Mouse (Mus musculus) limb, embryonic 10.5 days (tissue): ENCODE measurements at regions not wholly inside any gene's neighbourhood (a gene's known extent, or its start where the extent isn't known, plus 50 kb on each side); places are given as distances from the start of the nearest gene placed in this dataset.

ENCODE experiments used
- DNase-seq: peaks from one replicate; pipeline ENCODE4 v3.0.0-alpha.2; 2017; ENCODE audit warnings: low spot score
- H3K27ac ChIP-seq: fragments of 300-500 bp; sonication (generic); 2 replicates; pipeline ENCODE4 v1.5.1; 2016; ENCODE audit warnings: mild to moderate bottlenecking
- H3K27me3 ChIP-seq: fragments of 300-500 bp; sonication (generic); 2 replicates; pipeline ENCODE4 v1.6.1; 2016; ENCODE audit warnings: low read depth, mild to moderate bottlenecking; ENCODE audit not compliant: poor library complexity, severe bottlenecking
- H3K36me3 ChIP-seq: fragments of 300-500 bp; sonication (generic); 2 replicates; pipeline ENCODE4 v1.6.1; 2016; ENCODE audit warnings: mild to moderate bottlenecking, moderate library complexity
- H3K4me1 ChIP-seq: fragments of 300-500 bp; sonication (generic); 2 replicates; pipeline ENCODE4 v1.6.1; 2016
- H3K4me3 ChIP-seq: fragments of 300-500 bp; sonication (generic); 2 replicates; pipeline ENCODE4 v1.5.1; 2016; ENCODE audit warnings: mild to moderate bottlenecking, moderate library complexity
- H3K9me3 ChIP-seq: fragments of 300-500 bp; sonication (generic); replicated peaks from 2 replicates; pipeline ENCODE4 v1.6.1; 2016; ENCODE audit warnings: mild to moderate bottlenecking
- WGBS: fragments of 180-500 bp; shearing (Covaris S2); methylation state at CpG from one replicate; pipeline ENCODE4 v1.1.7; 2016; 5-methylcytosine and 5-hydroxymethylcytosine counted together

DNA sequence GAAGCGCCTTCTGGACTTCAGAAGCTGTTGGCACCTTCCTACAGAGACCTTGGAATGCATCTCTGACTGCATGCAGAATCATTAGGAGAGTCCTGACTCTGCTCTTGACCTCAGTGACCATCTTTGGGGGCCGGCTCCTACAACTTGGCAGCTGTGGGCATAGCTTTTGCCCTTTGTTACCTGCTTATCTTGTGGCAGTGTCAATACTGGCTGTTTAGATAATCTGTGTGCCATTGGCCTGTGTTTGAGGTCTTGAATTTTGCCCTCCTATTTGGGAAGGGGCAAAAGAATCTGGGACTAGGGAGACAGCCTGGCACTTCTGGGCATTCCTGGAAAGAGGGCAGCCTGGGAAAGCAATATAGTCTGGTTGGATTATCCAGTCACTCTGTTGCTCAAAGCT lies 137.8 kb upstream of the Gli2 start:
- no peak overlapping the region for H3K4me3 ChIP-seq
- no peak for DNase-seq
- H3K9me3 ChIP-seq = no peaks in the 10 kb centered on the region
- H3K27me3 ChIP-seq = peaks cover 42% of the 10 kb centered on the region
- H3K36me3 ChIP-seq = no peaks in the 10 kb centered on the region
- peaks cover 8% of the 10 kb centered on the region for H3K4me1 ChIP-seq
- WGBS = 78% methylated on average over 2 of the region's 2 CpGs
- no peak overlapping the region for H3K27ac ChIP-seq

DNA sequence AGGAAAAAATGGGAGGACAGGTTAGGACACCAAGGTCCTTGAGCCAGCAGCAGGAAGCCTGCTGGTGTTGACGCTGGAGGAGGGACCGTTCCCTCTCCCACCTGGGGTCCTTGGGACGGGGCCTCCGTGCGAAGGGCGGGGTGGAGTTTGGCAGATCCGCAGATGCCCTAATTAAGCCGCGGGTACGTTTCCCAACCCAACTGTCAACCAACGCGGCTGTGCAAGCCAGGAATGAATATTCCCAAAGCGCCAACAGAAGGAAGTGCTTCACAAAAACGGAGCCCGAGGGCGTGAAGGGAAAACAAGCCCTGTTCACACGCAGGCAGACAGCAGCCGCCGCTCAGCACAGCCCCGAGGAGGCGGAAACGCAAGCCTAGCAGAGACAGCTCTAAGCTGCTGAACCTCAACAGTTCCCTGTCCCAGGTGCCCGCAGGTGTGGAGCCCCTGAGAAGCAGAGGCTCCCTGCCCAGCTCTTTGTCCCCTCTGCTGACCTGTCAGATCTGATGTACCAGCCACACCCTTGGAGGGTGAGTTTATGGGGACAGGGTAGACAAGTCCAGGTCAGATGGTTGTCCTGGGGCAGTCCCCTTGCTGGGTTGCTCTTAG lies 136.1 kb upstream of the Gli2 start:
- peaks cover 8% of the 10 kb centered on the region for H3K4me1 ChIP-seq
- H3K36me3 ChIP-seq = no peaks in the 10 kb centered on the region
- peak overlapping the region; percentile 40 for H3K4me3 ChIP-seq
- 0 out of 2 replicates have a peak overlapping the region, but pooled peaks have one; percentile 21 for H3K27ac ChIP-seq
- H3K9me3 ChIP-seq = no peaks in the 10 kb centered on the region
- WGBS = 1% methylated on average over 23 of the region's 23 CpGs
- peak; percentile 40 for DNase-seq
- peaks cover 43% of the 10 kb centered on the region for H3K27me3 ChIP-seq

DNA sequence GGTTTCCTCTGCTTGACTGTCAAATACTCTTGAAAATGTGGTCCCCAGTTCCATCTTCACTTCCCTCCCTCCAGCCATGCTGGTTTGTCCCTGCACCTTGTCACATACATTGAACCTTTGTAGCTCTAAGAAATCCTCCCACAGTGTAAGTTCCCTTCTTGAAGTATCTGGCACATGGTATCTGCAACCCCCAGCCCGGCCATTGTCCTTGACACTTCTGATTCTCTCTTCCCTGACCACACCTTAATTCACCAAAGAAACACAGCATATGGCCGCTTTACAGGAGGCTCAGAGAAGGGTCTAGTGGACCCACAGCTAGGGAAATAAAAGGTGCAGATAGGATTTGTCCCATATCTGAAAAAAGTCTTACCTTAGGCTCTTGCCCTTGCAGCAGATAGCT lies 133.9 kb upstream of the Gli2 start:
- no peak overlapping the region for H3K4me3 ChIP-seq
- H3K36me3 ChIP-seq = no peaks in the 10 kb centered on the region
- peaks cover 12% of the 10 kb centered on the region for H3K4me1 ChIP-seq
- no peaks in the 10 kb centered on the region for H3K9me3 ChIP-seq
- no peak overlapping the region for H3K27ac ChIP-seq
- 76% methylated on average over 2 of the region's 2 CpGs for WGBS
- peaks cover 57% of the 10 kb centered on the region for H3K27me3 ChIP-seq
- DNase-seq = no peak

DNA sequence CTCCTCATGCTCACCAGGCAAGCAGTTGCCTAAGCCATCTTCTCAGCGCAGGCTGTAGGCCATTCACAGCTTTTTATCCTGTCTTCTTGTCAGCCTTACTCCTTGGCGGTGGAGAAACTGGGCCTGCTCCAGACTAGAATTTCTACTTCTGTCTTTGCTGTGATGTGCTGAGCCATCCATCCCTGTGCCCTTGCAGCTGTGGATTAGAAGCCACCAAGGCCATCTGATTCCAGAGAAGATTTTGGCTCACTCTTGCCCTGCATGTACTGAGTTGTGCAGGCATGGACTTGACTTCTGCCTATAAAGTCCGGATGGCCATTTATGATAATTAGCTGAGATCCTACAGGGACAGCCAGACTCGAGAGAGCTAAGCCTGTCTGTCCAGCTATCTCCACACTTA lies 133.4 kb upstream of the Gli2 start:
- Histone ChIP-seq H3K27ac (no peak overlapping the region), H3K27me3 (peaks cover 57% of the 10 kb centered on the region), H3K9me3 (no peaks in the 10 kb centered on the region), H3K4me3 (no peak overlapping the region), H3K4me1 (peaks cover 12% of the 10 kb centered on the region), H3K36me3 (no peaks in the 10 kb centered on the region)
- WGBS = 81% methylated on average over 4 of the region's 4 CpGs
- no peak for DNase-seq

DNA sequence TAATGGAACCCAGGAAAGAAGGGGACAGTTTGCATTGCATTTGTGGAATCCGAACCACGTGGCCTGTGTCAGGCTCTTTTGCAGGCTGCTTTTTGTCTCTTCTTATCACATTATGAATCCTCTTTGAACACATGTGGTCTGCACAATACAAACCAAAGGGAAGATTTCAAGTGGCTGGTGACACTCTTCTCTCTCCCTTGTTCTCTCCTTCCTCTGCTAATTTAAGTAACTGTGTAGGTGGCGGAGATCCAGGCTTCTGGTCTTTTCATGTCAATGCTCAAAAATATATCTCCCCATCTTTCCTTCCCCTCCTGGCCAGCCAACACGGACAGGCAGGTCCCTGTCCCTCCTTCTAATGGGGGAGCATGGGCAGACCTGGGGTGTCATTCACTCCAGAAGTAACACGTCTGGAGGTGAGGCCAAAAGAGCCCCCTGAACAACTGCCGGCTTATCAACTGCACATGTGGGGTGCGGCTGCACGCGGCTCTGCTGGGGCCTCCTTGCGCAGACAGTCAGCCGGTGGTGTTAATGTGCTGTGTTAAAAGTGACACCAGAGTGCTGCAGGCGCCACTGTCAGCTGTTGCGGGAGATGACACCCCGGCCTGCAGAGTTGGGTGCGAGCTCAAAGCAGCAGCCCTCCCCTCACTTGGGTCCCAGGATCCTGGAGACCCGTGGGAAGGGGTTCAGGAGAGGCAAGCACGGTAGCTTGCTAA lies 130.3 kb upstream of the Gli2 start:
- H3K36me3 ChIP-seq = no peaks in the 10 kb centered on the region
- DNase-seq = no peak
- 54% methylated on average over 17 of the region's 17 CpGs for WGBS
- no peak overlapping the region for H3K4me3 ChIP-seq
- no peaks in the 10 kb centered on the region for H3K9me3 ChIP-seq
- 0 out of 2 replicates have a peak, but pooled peaks cover 4% of the 10 kb centered on the region for H3K4me1 ChIP-seq
- 0 out of 2 replicates have a peak overlapping the region, but pooled peaks have one; percentile 36 for H3K27ac ChIP-seq
- H3K27me3 ChIP-seq = peaks cover 30% of the 10 kb centered on the region

DNA sequence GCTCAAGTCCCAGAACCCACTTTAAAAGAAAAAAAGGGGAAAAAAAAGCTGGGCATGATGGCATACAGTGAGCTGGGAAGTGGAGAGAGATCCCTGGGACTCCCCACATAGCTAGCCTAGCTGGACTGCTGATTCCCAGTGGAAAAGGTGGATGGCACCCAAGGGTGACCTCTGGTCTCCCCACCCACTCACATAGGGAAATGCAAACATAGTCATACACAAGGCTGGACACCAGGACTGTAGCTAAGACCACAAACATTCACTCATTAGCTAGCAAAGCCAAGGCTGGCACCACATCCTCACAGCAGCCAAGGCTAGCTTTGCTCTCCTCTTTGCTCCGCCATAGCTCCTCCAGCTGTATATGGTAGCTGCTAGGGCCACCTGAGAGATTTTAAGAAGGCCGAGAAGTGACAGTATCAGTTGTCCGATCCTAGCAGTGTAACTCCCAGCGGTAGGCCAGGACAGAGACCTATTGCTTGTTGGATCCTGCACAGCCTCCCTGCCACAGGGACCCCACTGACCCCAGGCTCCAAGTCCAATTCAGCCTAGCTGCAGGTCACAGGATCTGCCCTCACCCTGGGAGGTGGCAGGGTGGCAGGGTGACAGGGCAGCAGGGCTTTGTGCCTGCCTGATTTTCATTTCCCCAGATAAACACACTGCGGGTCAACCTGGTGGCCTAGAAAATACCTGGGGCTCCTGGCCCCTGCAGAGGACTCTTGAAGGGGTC lies 119.8 kb upstream of the Gli2 start:
- Histone ChIP-seq H3K4me3 (no peak overlapping the region), H3K27ac (no peak overlapping the region), H3K36me3 (no peaks in the 10 kb centered on the region), H3K27me3 (no peaks in the 10 kb centered on the region), H3K9me3 (no peaks in the 10 kb centered on the region), H3K4me1 (peaks cover 4% of the 10 kb centered on the region; the same call in 1 of the 2 replicates)
- WGBS = 82% methylated on average over 5 of the region's 5 CpGs
- DNase-seq = no peak

DNA sequence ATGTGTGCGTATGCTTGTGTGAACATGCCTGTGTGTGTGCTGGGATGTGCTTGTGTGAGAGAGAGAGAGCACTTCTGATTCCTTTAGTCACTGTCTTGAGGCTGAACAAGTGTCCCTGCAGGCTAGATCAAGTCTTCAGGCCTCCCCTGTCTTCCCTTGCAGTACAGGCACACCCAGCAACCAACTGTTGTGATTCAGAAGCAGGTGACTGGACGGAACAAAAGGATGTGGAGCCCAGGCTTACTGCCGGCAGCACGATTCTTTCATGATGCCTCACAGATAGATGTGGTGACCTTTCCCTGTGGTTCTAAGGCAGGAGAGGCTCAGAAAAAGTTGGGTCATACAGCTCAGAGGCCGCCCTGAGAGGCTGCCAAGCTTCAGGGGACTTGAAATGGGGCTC lies 114.0 kb upstream of the Gli2 start:
- DNase-seq = no peak
- 81% methylated on average over 5 of the region's 5 CpGs for WGBS

DNA sequence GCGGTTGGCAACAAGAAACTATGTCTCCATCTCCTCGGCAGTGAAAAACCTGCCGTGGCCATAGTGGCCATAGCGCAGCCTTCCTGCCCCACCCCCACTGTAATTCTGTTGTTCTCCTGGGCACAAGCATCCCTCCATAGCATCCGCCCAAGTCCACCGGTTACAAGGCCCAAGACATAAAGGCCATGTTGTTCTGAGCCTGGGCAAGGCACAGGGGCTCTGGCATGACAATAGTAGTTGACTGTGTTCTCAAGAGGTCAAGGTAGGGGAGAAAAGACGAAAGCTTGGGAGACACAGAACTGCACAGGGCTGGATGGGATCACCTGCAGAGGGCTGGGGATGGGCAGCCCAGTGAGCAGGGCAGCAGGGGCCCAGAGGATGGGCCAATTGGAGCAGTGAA lies 112.9 kb upstream of the Gli2 start:
- no peaks in the 10 kb centered on the region for H3K4me1 ChIP-seq
- WGBS = 92% methylated on average over 7 of the region's 7 CpGs

More for the DNA sequence above, 114.0 kb upstream of the Gli2 start:
- Histone ChIP-seq H3K4me1 (no peaks in the 10 kb centered on the region), H3K27ac (no peak overlapping the region), H3K36me3 (no peaks in the 10 kb centered on the region), H3K4me3 (no peak overlapping the region), H3K27me3 (no peaks in the 10 kb centered on the region), H3K9me3 (no peaks in the 10 kb centered on the region)

DNA sequence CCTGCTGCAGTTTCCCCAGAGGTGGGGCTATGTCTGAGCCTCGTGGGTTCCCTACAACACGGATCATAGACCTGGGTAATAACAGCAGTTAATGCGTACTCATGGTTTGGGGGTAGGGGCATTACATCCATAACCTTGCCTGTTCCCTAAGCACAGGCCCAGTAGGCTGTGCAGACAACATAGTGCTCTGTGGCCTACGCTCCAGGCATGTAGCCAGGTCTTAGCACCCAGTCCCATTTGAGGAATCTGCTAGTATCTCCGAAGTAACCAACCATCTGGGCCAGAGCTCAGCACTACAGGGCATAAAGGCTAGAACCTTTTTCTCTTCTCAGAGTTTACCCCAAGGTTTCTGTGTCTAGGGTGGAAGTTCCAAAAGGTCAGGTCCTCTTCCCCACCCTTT lies 111.4 kb upstream of the Gli2 start:
- no peaks in the 10 kb centered on the region for H3K36me3 ChIP-seq
- no peaks in the 10 kb centered on the region for H3K9me3 ChIP-seq
- 92% methylated on average over 5 of the region's 5 CpGs for WGBS
- DNase-seq = no peak
- H3K27ac ChIP-seq = no peak overlapping the region
- H3K27me3 ChIP-seq = no peaks in the 10 kb centered on the region
- no peak overlapping the region for H3K4me3 ChIP-seq
- H3K4me1 ChIP-seq = no peaks in the 10 kb centered on the region

More for the DNA sequence above, 112.9 kb upstream of the Gli2 start:
- Histone ChIP-seq H3K9me3 (no peaks in the 10 kb centered on the region), H3K27ac (no peak overlapping the region), H3K36me3 (no peaks in the 10 kb centered on the region), H3K27me3 (no peaks in the 10 kb centered on the region), H3K4me3 (no peak overlapping the region)
- DNase-seq = no peak

DNA sequence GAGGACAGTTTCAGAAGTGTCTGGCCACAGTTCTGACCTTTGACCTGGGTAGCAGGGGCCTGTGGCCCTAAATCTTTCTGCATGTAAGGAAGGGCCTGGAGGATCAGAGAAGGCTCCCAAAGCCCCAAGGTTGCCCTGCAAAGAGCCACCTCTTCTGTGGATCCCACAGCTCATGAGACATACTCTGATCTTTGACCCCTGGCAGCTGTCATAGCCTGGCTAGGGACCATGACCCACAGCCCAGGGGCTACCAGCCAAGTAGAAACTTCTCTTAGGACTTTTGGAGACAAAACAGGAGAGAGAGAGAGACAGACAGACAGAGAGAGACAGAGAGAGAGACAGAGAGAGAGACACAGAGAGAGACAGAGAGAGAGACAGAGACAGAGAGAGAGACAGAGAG lies 110.4 kb upstream of the Gli2 start:
- no peak for DNase-seq
- Histone ChIP-seq H3K27me3 (no peaks in the 10 kb centered on the region), H3K4me3 (no peak overlapping the region), H3K4me1 (no peaks in the 10 kb centered on the region), H3K9me3 (no peaks in the 10 kb centered on the region), H3K36me3 (no peaks in the 10 kb centered on the region), H3K27ac (no peak overlapping the region)

DNA sequence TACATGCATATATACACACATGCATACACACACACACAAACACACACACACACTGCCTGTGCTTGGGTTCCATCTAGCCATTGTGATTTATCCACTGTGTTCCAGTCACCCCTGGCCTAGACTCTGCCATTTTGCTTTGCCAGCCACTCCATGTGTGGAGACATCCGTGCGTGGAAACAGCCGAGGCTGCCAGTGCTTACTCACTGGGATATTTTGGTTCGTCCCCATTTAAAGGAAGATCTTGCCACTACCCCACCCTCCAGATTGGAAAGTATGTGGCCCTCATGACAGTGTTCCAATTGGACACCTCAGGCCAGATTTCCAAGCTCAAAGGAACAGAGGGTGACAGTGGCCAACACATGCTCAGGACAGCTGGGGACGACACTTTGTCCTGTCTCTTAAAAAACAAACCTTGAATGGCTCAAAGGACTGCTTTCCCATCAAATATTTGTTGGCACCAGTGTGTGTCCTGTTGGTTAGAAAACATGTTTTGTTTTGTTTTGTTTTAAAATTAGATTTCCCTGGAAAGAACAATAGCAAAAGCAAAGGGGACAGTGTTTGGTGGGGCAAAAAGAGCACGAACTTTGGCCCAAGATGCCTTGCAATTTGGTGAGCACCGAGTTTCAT lies 109.8 kb upstream of the Gli2 start:
- Histone ChIP-seq H3K4me3 (no peak overlapping the region), H3K4me1 (no peaks in the 10 kb centered on the region), H3K36me3 (no peaks in the 10 kb centered on the region), H3K9me3 (no peaks in the 10 kb centered on the region), H3K27me3 (no peaks in the 10 kb centered on the region), H3K27ac (no peak overlapping the region)
- no peak for DNase-seq
- WGBS = 84% methylated on average over 7 of the region's 7 CpGs

DNA sequence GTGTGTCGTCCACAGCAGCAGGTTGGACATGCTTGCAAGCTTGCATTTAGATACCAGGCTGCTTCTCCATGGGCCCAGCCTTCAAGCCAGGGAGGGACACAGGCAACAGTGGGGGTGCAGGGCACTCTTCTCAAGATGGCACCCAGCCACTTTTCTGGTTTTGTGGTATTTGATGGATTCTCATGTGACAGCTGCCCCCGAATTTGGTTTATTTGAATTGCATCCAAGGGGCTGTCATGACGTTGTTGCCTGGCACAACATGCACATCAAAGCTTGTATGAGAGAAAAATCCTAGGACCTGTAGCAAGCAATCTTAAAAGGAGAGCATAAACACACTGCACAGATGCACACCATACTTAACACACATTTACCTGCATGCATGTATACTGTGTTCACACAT lies 108.3 kb upstream of the Gli2 start:
- Histone ChIP-seq H3K27me3 (no peaks in the 10 kb centered on the region), H3K4me3 (no peak overlapping the region), H3K9me3 (no peaks in the 10 kb centered on the region), H3K27ac (no peak overlapping the region), H3K4me1 (no peaks in the 10 kb centered on the region), H3K36me3 (no peaks in the 10 kb centered on the region)
- DNase-seq = no peak
- WGBS = 84% methylated on average over 3 of the region's 3 CpGs

DNA sequence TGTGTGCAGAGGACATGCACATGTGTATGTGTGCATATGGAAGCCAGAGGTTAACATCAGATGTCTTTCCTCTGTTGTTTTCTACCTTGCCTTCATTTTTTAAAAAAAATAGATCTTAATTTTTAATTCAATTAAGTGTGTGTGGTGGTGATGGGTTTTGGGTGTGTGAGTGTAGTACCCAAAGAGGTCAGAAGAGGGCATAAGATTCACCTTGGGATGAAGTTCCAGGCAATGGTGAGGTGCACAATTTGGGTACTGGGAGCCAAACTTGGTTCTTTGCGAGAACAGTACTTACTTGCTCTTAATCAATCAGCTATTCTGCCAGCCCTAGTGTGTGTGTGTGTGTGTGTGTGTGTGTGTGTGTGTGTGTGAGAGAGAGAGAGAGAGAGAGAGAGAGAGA lies 106.9 kb upstream of the Gli2 start:
- no peak for DNase-seq
- Histone ChIP-seq H3K36me3 (no peaks in the 10 kb centered on the region), H3K9me3 (no peaks in the 10 kb centered on the region), H3K4me1 (no peaks in the 10 kb centered on the region), H3K27me3 (no peaks in the 10 kb centered on the region), H3K27ac (no peak overlapping the region), H3K4me3 (no peak overlapping the region)
- 94% methylated on average over 1 of the region's 1 CpGs for WGBS
